Mouse (Mus musculus) layer of hippocampus, adult 8-10 months (tissue): Measurements from ENCODE around the gene Gramd2. TPM values are rescaled to one million over a fixed set of nuclear protein-coding genes. Genes with fewer than 3 reads are reported as not detected.

Source experiments
- total RNA-seq, 4 experiments: library from RNA; stranded (reverse); gene quantifications; 2 replicates each; pipeline ENCODE4 v1.2.4; 2022

The Gramd2 gene
- total RNA-seq, 4 experiments from 2014 or later: 6.5 to 9.7 (median 7.3) TPM

Other genes with a start within 250 kb of the Gramd2 start
- gene Arih1, start 193.5 kb upstream of the Gramd2 start, total RNA-seq: 100 to 1,000 TPM in 3 of 4 experiments, 10 to 100 TPM in 1; 93.4 to 113 (median 105) TPM
- gene Hexa, start 140.6 kb upstream of the Gramd2 start, total RNA-seq: 100 to 1,000 TPM in 2 of 4 experiments, 10 to 100 TPM in 2; 49.0 to 144 (median 85.2) TPM
- gene Tmem202, start 140.3 kb upstream of the Gramd2 start, total RNA-seq: 1 to 10 TPM; 1.8 to 3.3 (median 2.9) TPM
- 10 to 100 TPM; 27.3 to 34.8 (median 31.1) TPM for gene Celf6, start 102.2 kb upstream of the Gramd2 start, total RNA-seq
- 100 to 1,000 TPM; 118 to 145 (median 127) TPM for gene Parp6, start 62.9 kb upstream of the Gramd2 start, total RNA-seq
- gene Pkm, start 23.8 kb upstream of the Gramd2 start, total RNA-seq: 1,000 to 10,000 TPM; 1,385 to 1,484 (median 1,437) TPM
- 10 to 100 TPM in 2 of 4 experiments, 1 to 10 TPM in 2; 8.0 to 13.4 (median 10.0) TPM for gene Senp8, start 70.6 kb downstream of the Gramd2 start, total RNA-seq
- gene Myo9a, start 70.8 kb downstream of the Gramd2 start, total RNA-seq: 10 to 100 TPM; 55.3 to 80.0 (median 65.7) TPM